Mouse (Mus musculus): ENCODE results near the gene Ak9. TPM values are rescaled to one million over a fixed set of nuclear protein-coding genes. Genes with fewer than 3 reads are reported as not detected.
A peak's percentile ranks its signal among the peaks of the same experiment; 100 is the strongest.

The Ak9 gene
- total and polyA plus RNA-seq, 3 experiments, result not detected

GRCm38 (mm10) chr10:41450780-41451522 lies 147.2 kb downstream of the Ak9 start:
- no peak for DNase-seq

GRCm38 (mm10) chr10:41451656-41452055 lies 147.9 kb downstream of the Ak9 start:
- DNase-seq, result no peak

GRCm38 (mm10) chr10:41452791-41453190 lies 149.0 kb downstream of the Ak9 start:
- DNase-seq, result peak; percentile 53

GRCm38 (mm10) chr10:41459990-41460389 lies 156.2 kb downstream of the Ak9 start:
- no peak for DNase-seq

- no peak for DNase-seq
These were observed 156.7 kb downstream of the Ak9 start for GRCm38 (mm10) chr10:41460501-41460900.

- DNase-seq, result no peak
These were observed 157.4 kb downstream of the Ak9 start for GRCm38 (mm10) chr10:41461057-41461722.

GRCm38 (mm10) chr10:41464401-41464955 lies 160.7 kb downstream of the Ak9 start:
- no peak for DNase-seq

GRCm38 (mm10) chr10:41467325-41467724 lies 163.5 kb downstream of the Ak9 start:
- no peak for DNase-seq

- DNase-seq, result no peak
These were observed 166.9 kb downstream of the Ak9 start for GRCm38 (mm10) chr10:41470693-41471092.

- DNase-seq, result no peak
These were observed 168.8 kb downstream of the Ak9 start for GRCm38 (mm10) chr10:41472534-41472933.

GRCm38 (mm10) chr10:41472962-41473481 lies 169.2 kb downstream of the Ak9 start:
- no peak for DNase-seq

- peak; percentile 58 for DNase-seq
These were observed 170.1 kb downstream of the Ak9 start for GRCm38 (mm10) chr10:41473782-41474468.

GRCm38 (mm10) chr10:41474981-41475391 lies 171.2 kb downstream of the Ak9 start:
- DNase-seq, result no peak

- peak; percentile 71 for DNase-seq
These were observed 172.6 kb downstream of the Ak9 start, which contains the start of gene Mical1 for GRCm38 (mm10) chr10:41476171-41477017. TSS of gene Mical1 (plus strand) at chr10:41476314.

GRCm38 (mm10) chr10:41477018-41477277 lies 173.2 kb downstream of the Ak9 start:
- no peak for DNase-seq

- peak; percentile 58 for DNase-seq
These were observed 173.8 kb downstream of the Ak9 start for GRCm38 (mm10) chr10:41477278-41478181.

GRCm38 (mm10) chr10:41479961-41480360 lies 176.2 kb downstream of the Ak9 start:
- no peak for DNase-seq

- no peak for DNase-seq
These were observed 177.4 kb downstream of the Ak9 start for GRCm38 (mm10) chr10:41480938-41481880.

- DNase-seq, result no peak
These were observed 178.7 kb downstream of the Ak9 start for GRCm38 (mm10) chr10:41482446-41482845.

Data from adrenal gland, adult 2 months (tissue).